Mouse (Mus musculus): ENCODE results near the gene Plin1. TPM values are rescaled to one million over a fixed set of nuclear protein-coding genes. Genes with fewer than 3 reads are reported as not detected.

Plin1 gene
- polyA plus RNA-seq, 2 experiments = not detected

DNA sequence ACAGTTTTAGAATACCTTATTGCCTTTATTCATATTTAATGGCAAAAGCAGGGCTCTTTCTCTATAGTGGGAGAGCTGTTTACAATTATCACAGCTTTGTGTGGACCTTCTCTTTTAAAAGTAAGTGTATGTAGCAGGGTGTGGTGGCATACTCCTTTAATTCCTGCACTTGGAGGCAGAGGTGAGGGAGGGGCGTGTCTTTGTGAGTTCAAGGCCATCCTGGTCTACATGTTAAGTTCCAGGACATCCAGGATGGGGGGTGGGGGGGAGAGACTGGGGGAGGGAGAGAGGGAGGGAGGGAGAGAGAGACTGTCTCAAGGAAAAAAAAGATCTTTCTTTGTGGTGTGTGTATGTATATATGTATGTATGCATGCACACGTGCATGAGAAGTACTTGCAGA lies 52.5 kb downstream of the Plin1 start:
- 81% methylated on average over 2 of the region's 2 CpGs for WGBS (ENCODE audit: insufficient replicate concordance)
- DNase-seq (ENCODE audit: low read depth in 3 of 3, low spot score in 3 of 3) = no peak
- H3K27ac ChIP-seq = no peak overlapping the region

DNA sequence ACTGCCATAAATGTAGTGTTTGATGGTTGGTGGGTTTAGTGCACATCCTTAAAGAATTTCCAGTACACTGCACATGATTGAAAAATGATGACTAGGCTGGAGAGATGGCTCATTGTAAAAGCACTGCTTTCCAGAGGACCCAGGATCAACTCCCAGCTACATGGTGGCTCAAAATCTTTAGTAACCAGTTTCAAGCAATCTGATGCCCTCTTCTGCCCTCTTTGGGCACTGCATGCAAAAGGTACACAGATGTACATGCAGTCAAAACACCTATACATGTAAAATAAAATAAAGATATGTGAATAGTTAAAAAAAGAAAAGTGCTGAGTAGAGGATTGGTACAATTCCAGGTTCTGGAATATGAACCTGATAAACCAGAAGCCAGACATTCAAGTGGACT lies 53.5 kb downstream of the Plin1 start:
- ATAC-seq (ENCODE audit: insufficient read depth) = no peak
- no peak for TF ChIP-seq CTCF (IDR thresholded peaks at IDR 0.05; ENCODE audit: low read depth)
- DNase-seq (ENCODE audit: low read depth in 3 of 3, low spot score in 3 of 3) = no peak

More for the DNA sequence above, 52.5 kb downstream of the Plin1 start:
- peaks cover 88% of the 10 kb centered on the region for H3K36me3 ChIP-seq (replicated peaks; ENCODE audit: control insufficient read depth, insufficient read depth, low read depth)
- no peak for ATAC-seq (ENCODE audit: insufficient read depth)
- H3K9me3 ChIP-seq (ENCODE audit: control insufficient read depth, low read length) = no peaks in the 10 kb centered on the region
- no peak overlapping the region for H3K4me3 ChIP-seq (ENCODE audit: insufficient read depth in 1 of 2, low read depth in 2 of 2, low read length in 2 of 2)
- H3K9ac ChIP-seq (replicated peaks) = no peak overlapping the region
- no peaks in the 10 kb centered on the region for H3K4me1 ChIP-seq (replicated peaks; ENCODE audit: control insufficient read depth in 2 of 2, insufficient read depth in 2 of 2, low read length in 1 of 2)
- TF ChIP-seq EP300 (IDR thresholded peaks at IDR 0.05; ENCODE audit: low read depth) (no peak), CTCF (IDR thresholded peaks at IDR 0.05; ENCODE audit: low read depth) (no peak)
- no peak overlapping the region for H3K4me2 ChIP-seq (ENCODE audit: low read depth)
- H3K27me3 ChIP-seq (ENCODE audit: control insufficient read depth, insufficient read depth, low read length) = no peaks in the 10 kb centered on the region

DNA sequence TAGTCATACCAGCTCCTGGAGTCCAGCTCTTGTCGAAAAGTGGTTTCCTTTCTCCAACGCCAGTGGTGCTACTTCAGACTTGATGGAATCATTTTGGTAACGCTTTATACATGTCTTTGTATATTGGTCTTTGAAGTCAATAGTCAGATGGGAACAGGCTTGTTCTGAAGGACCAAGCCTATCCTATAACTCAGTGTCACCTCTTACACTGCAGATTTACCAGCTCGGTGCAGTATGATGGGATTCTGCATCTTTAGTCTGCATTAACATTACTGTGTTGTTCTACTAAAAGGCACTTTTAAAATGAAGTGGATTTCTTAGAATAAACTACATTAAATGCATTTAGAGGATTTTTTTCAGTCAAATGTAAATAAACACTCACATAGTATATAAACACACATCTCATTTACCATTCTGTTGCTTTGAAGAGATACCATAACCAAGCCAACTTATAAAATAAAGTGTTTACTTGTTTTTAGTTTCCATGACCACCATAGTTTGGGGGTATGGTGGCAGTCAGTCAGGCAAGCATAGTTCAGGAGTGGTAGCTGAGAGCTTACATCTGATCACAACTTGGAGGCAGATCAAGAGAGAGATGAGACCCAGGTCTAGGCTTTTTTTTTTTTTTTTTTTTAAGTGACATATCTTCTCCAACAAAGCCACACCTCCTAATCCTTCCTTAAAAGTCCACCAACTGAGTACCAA lies 61.7 kb downstream of the Plin1 start:
- Histone ChIP-seq H3K4me1 (replicated peaks; ENCODE audit: control insufficient read depth in 2 of 2, insufficient read depth in 2 of 2, low read length in 1 of 2) (no peaks in the 10 kb centered on the region), H3K9me3 (ENCODE audit: control insufficient read depth, low read length) (no peaks in the 10 kb centered on the region), H3K36me3 (replicated peaks; ENCODE audit: control insufficient read depth, insufficient read depth, low read depth) (peaks cover 82% of the 10 kb centered on the region), H3K27ac (no peak overlapping the region), H3K4me3 (ENCODE audit: insufficient read depth in 1 of 2, low read depth in 2 of 2, low read length in 2 of 2) (no peak overlapping the region), H3K4me2 (ENCODE audit: low read depth) (no peak overlapping the region), H3K9ac (replicated peaks) (no peak overlapping the region), H3K27me3 (ENCODE audit: control insufficient read depth, insufficient read depth, low read length) (no peaks in the 10 kb centered on the region)
- ATAC-seq (ENCODE audit: insufficient read depth) = no peak
- no peak for TF ChIP-seq EP300 (IDR thresholded peaks at IDR 0.05; ENCODE audit: low read depth)
- no peak for TF ChIP-seq CTCF (IDR thresholded peaks at IDR 0.05; ENCODE audit: low read depth)
- 89% methylated on average over 4 of the region's 4 CpGs for WGBS (ENCODE audit: insufficient replicate concordance)
- DNase-seq (ENCODE audit: low read depth in 3 of 3, low spot score in 3 of 3) = no peak

More for the DNA sequence above, 53.5 kb downstream of the Plin1 start:
- peaks cover 87% of the 10 kb centered on the region for H3K36me3 ChIP-seq (replicated peaks; ENCODE audit: control insufficient read depth, insufficient read depth, low read depth)
- H3K4me1 ChIP-seq (replicated peaks; ENCODE audit: control insufficient read depth in 2 of 2, insufficient read depth in 2 of 2, low read length in 1 of 2) = no peaks in the 10 kb centered on the region
- H3K27ac ChIP-seq = no peak overlapping the region
- no peak overlapping the region for H3K4me2 ChIP-seq (ENCODE audit: low read depth)
- H3K4me3 ChIP-seq (ENCODE audit: insufficient read depth in 1 of 2, low read depth in 2 of 2, low read length in 2 of 2) = no peak overlapping the region
- no peaks in the 10 kb centered on the region for H3K9me3 ChIP-seq (ENCODE audit: control insufficient read depth, low read length)
- H3K9ac ChIP-seq (replicated peaks) = no peak overlapping the region
- H3K27me3 ChIP-seq (ENCODE audit: control insufficient read depth, insufficient read depth, low read length) = no peaks in the 10 kb centered on the region

Other genes with a start within 250 kb of the Plin1 start
- gene Rhcg, start 115.2 kb downstream of the Plin1 start, polyA plus RNA-seq (2012; rRNA removed) = 0.03 TPM in 2 replicates
- gene Rhcg, start 115.2 kb downstream of the Plin1 start, polyA plus RNA-seq (2014; fragmentation: Nextera tagmentation; extraction: Ambion mirVana) = not detected in 2 replicates
- 3.4 and 3.6 TPM in 2 replicates for gene Ticrr, start 72.7 kb downstream of the Plin1 start, polyA plus RNA-seq (2012; rRNA removed)
- gene Ticrr, start 72.7 kb downstream of the Plin1 start, polyA plus RNA-seq (2014; fragmentation: Nextera tagmentation; extraction: Ambion mirVana) = 6.0 and 6.9 TPM in 2 replicates
- gene Kif7, start 17.2 kb downstream of the Plin1 start, polyA plus RNA-seq (2012; rRNA removed) = 0.23 and 0.56 TPM in 2 replicates
- gene Kif7, start 17.2 kb downstream of the Plin1 start, polyA plus RNA-seq (2014; fragmentation: Nextera tagmentation; extraction: Ambion mirVana) = 0.14 and 0.15 TPM in 2 replicates
- 0.81 and 1.1 TPM in 2 replicates for gene Pex11a, start 10.2 kb upstream of the Plin1 start, polyA plus RNA-seq (2012; rRNA removed)
- gene Pex11a, start 10.2 kb upstream of the Plin1 start, polyA plus RNA-seq (2014; fragmentation: Nextera tagmentation; extraction: Ambion mirVana) = 1.5 and 2.3 TPM in 2 replicates
- gene Wdr93, start 10.3 kb upstream of the Plin1 start, polyA plus RNA-seq (2012; rRNA removed) = 0.03 and 0.04 TPM in 2 replicates
- gene Wdr93, start 10.3 kb upstream of the Plin1 start, polyA plus RNA-seq (2014; fragmentation: Nextera tagmentation; extraction: Ambion mirVana) = 0.08 and 0.14 TPM in 2 replicates
- 0.02 TPM in 1 of 2 replicates, not detected in the other for gene Mesp1, start 60.9 kb upstream of the Plin1 start, polyA plus RNA-seq (2012; rRNA removed)
- not detected in 2 replicates for gene Mesp1, start 60.9 kb upstream of the Plin1 start, polyA plus RNA-seq (2014; fragmentation: Nextera tagmentation; extraction: Ambion mirVana)
- gene Mesp2, start 77.8 kb upstream of the Plin1 start, polyA plus RNA-seq (2012; rRNA removed) = 0.04 TPM in 1 of 2 replicates, not detected in the other
- 0.06 TPM in 1 of 2 replicates, not detected in the other for gene Mesp2, start 77.8 kb upstream of the Plin1 start, polyA plus RNA-seq (2014; fragmentation: Nextera tagmentation; extraction: Ambion mirVana)
- gene Anpep, start 128.2 kb upstream of the Plin1 start, polyA plus RNA-seq (2012; rRNA removed) = 16.1 and 16.9 TPM in 2 replicates
- 14.9 and 18.1 TPM in 2 replicates for gene Anpep, start 128.2 kb upstream of the Plin1 start, polyA plus RNA-seq (2014; fragmentation: Nextera tagmentation; extraction: Ambion mirVana)
- 4.9 and 5.6 TPM in 2 replicates for gene Ap3s2, start 187.7 kb upstream of the Plin1 start, polyA plus RNA-seq (2012; rRNA removed)
- 10.5 and 12.2 TPM in 2 replicates for gene Ap3s2, start 187.7 kb upstream of the Plin1 start, polyA plus RNA-seq (2014; fragmentation: Nextera tagmentation; extraction: Ambion mirVana)
- 1.9 TPM in 2 replicates for gene Arpin, start 202.5 kb upstream of the Plin1 start, polyA plus RNA-seq (2012; rRNA removed)
- gene Arpin, start 202.5 kb upstream of the Plin1 start, polyA plus RNA-seq (2014; fragmentation: Nextera tagmentation; extraction: Ambion mirVana) = 3.1 and 4.1 TPM in 2 replicates